Mouse (Mus musculus) adrenal gland, postnatal 36 days (tissue): Measurements from ENCODE around the gene Lpin3. TPM values are rescaled to one million over a fixed set of nuclear protein-coding genes. Genes with fewer than 3 reads are reported as not detected.

Experiments
- DNase-seq, 2 experiments: peaks; one replicate each; pipeline ENCODE4 v3.0.0; 2021; ENCODE audit warnings: mixed read lengths in 1 of 2
- total RNA-seq, 2 experiments: library from RNA; stranded (reverse); gene quantifications; 2 replicates each; pipeline ENCODE4 v1.2.3; 2021

Gene Lpin3
- total RNA-seq, 2 experiments from 2014 or later: 22.9 to 71.7 TPM

- DNase-seq: no peak
Measured at GRCm38 (mm10) chr2:160886221-160886620, 5.8 kb downstream of the Lpin3 start.

GRCm38 (mm10) chr2:160887284-160887683 lies 6.8 kb downstream of the Lpin3 start:
- peak; percentile 83 to 85 for DNase-seq

GRCm38 (mm10) chr2:160887859-160888258 lies 7.4 kb downstream of the Lpin3 start:
- DNase-seq: peak; percentile 24 to 51

- DNase-seq: no peak
Measured at GRCm38 (mm10) chr2:160891045-160891444, 10.6 kb downstream of the Lpin3 start.

- peak; percentile 46 to 64 for DNase-seq
Measured at GRCm38 (mm10) chr2:160891697-160892096, 11.2 kb downstream of the Lpin3 start.

GRCm38 (mm10) chr2:160901656-160902412 lies 21.4 kb downstream of the Lpin3 start:
- no peak for DNase-seq

GRCm38 (mm10) chr2:160905301-160905700 lies 24.8 kb downstream of the Lpin3 start:
- DNase-seq: no peak

- DNase-seq: no peak
Measured at GRCm38 (mm10) chr2:160906101-160906500, 25.6 kb downstream of the Lpin3 start.

- DNase-seq: peak; percentile 36 to 53
Measured at GRCm38 (mm10) chr2:160908607-160909006, 28.1 kb downstream of the Lpin3 start.

GRCm38 (mm10) chr2:160910633-160911032 lies 30.2 kb downstream of the Lpin3 start:
- no peak for DNase-seq

- DNase-seq: peak in 1 of 2 experiments; percentile 12
Measured at GRCm38 (mm10) chr2:160911558-160912201, 31.2 kb downstream of the Lpin3 start.

- DNase-seq: no peak
Measured at GRCm38 (mm10) chr2:160912231-160912671, 31.8 kb downstream of the Lpin3 start, which contains the start of gene Emilin3. Emilin3 (minus strand) TSS chr2:160912328.

GRCm38 (mm10) chr2:160914656-160915055 lies 34.2 kb downstream of the Lpin3 start:
- no peak for DNase-seq

- no peak for DNase-seq
Measured at GRCm38 (mm10) chr2:160915821-160916610, 35.5 kb downstream of the Lpin3 start.

- no peak for DNase-seq
Measured at GRCm38 (mm10) chr2:160916714-160917113, 36.2 kb downstream of the Lpin3 start.

GRCm38 (mm10) chr2:160917313-160917712 lies 36.8 kb downstream of the Lpin3 start:
- DNase-seq: peak in 1 of 2 experiments; percentile 43

GRCm38 (mm10) chr2:160918154-160918929 lies 37.9 kb downstream of the Lpin3 start:
- no peak for DNase-seq

GRCm38 (mm10) chr2:160918930-160919215 lies 38.4 kb downstream of the Lpin3 start:
- DNase-seq: no peak

- DNase-seq: no peak
Measured at GRCm38 (mm10) chr2:160921285-160921684, 40.8 kb downstream of the Lpin3 start.

- DNase-seq: no peak
Measured at GRCm38 (mm10) chr2:160925203-160925602, 44.7 kb downstream of the Lpin3 start.

GRCm38 (mm10) chr2:160931378-160931777 lies 50.9 kb downstream of the Lpin3 start:
- no peak for DNase-seq

GRCm38 (mm10) chr2:160932325-160932724 lies 51.9 kb downstream of the Lpin3 start:
- DNase-seq: no peak
